Mouse (Mus musculus) stomach, embryonic 16.5 days (tissue): ENCODE measurements around the gene Gm4858. TPM values are rescaled to one million over a fixed set of nuclear protein-coding genes. Genes with fewer than 3 reads are reported as not detected.
"Not testable (repeated sequence)": the region's sequence is repeated elsewhere in the genome, so short reads cannot be mapped to it uniquely, and the experiment has no call there.

ENCODE experiments used
- ATAC-seq: fragments of 200-750 bp; cut with Nextera tagmentation; 2 replicates; pipeline ENCODE4 v1.8.0; 2017; ENCODE audit warnings: moderate number of reproducible peaks, moderate TSS enrichment; ENCODE audit not compliant: insufficient read depth, low FRiP score
- H3K27ac ChIP-seq: fragments of 300-500 bp; sonication (generic); 2 replicates; pipeline ENCODE4 v1.5.1; 2014; ENCODE audit warnings: low read length
- H3K27me3 ChIP-seq: fragments of 300-500 bp; sonication (generic); 2 replicates; pipeline ENCODE4 v1.6.1; 2014; ENCODE audit warnings: low read length, control low read depth, mixed read lengths; ENCODE audit not compliant: control insufficient read depth, insufficient read depth
- H3K36me3 ChIP-seq: fragments of 300-500 bp; sonication (generic); 2 replicates; pipeline ENCODE4 v1.6.1; 2014; ENCODE audit warnings: low read length; ENCODE audit not compliant: control insufficient read depth, insufficient read depth
- H3K4me1 ChIP-seq: fragments of 300-500 bp; sonication (generic); 2 replicates; pipeline ENCODE4 v1.6.1; 2014; ENCODE audit warnings: low read length, control low read depth, mixed read lengths; ENCODE audit not compliant: control insufficient read depth, insufficient read depth
- H3K4me2 ChIP-seq: fragments of 300-500 bp; sonication (generic); 2 replicates; pipeline ENCODE4 v1.6.1; 2014; ENCODE audit warnings: low read depth, low read length, mixed read lengths
- H3K4me3 ChIP-seq: fragments of 300-500 bp; sonication (generic); replicated peaks from 2 replicates; pipeline ENCODE4 v1.5.1; 2014; ENCODE audit warnings: mild to moderate bottlenecking, low read length
- H3K9ac ChIP-seq: fragments of 300-500 bp; sonication (generic); 2 replicates; pipeline ENCODE4 v1.6.1; 2014; ENCODE audit warnings: low read length
- H3K9me3 ChIP-seq: fragments of 300-500 bp; sonication (generic); replicated peaks from 2 replicates; pipeline ENCODE4 v1.6.1; 2016; ENCODE audit warnings: low read length, control low read depth; ENCODE audit not compliant: control insufficient read depth
- WGBS: fragments of 180-500 bp; shearing (Covaris S2); extraction: QIAGEN DNeasy Blood & Tissue Kit; methylation state at CpG from one replicate; pipeline ENCODE4 v1.1.7; 2014; 5-methylcytosine and 5-hydroxymethylcytosine counted together
- polyA plus RNA-seq: library from polyadenylated mRNA; unstranded; fragments of >200 nt; fragmentation: Nextera tagmentation; extraction: Ambion mirVana; gene quantifications from 2 replicates; pipeline ENCODE4 v1.2.1, GENCODE M21; 2015

Gene Gm4858
- not detected in 2 replicates for polyA plus RNA-seq

DNA sequence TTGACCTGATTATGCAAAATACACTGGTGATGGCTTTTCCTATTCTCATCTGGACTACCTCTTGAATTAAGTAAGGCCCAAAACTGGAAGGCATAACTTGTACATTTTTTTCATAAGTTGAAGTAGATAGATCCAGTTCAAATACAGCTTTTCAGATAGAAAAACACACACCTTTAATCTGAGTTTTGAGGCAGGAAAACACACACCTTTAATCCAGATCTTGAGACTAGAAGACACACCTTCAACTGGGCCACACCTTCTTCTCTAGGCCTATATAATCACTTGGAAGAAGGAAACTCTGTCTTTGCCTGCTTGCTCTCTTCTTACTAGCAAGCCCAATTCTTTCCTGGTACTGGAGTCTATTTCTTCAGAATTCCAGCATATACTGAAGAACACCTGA lies at the start of gene Gm4858:
Gene Gm4858, plus strand, starts transcription at position 301 of the 400 bp plus-strand sequence.
- not testable (repeated sequence) for H3K4me3 ChIP-seq, H3K4me1 ChIP-seq, H3K36me3 ChIP-seq, H3K9me3 ChIP-seq, H3K4me2 ChIP-seq, ATAC-seq, H3K9ac ChIP-seq, H3K27me3 ChIP-seq, H3K27ac ChIP-seq

DNA sequence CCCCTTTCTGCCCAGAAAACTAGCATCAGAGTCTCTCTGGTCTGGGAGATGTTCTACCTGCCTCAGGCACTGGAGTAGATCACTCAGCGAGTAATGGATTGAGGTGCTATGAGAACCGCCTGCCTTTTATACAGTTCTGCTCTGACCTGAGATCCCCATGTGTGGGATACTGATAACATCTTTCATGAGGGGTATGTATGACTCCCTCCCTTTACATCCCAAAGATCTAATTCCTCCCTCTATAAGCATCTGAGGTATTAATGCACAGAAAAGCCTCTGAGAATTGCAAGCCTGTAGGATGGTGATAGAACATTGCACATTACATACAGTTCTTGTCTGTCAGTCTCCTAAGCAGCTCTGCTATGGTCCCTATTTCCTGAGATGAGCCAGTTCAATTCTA lies 49.7 kb upstream of the Gm4858 start, which contains the start of gene Lce1m:
Gene Lce1m, minus strand, starts transcription at position 101 of the 400 bp plus-strand sequence.
- no peak within 1 kb of the TSS for H3K9ac ChIP-seq
- no peaks in the 10 kb centered on the region for H3K36me3 ChIP-seq
- no peak within 1 kb of the TSS for H3K4me2 ChIP-seq
- H3K27me3 ChIP-seq = no peaks in the 10 kb centered on the region
- no peak for ATAC-seq
- no peaks in the 10 kb centered on the region for H3K4me1 ChIP-seq
- H3K9me3 ChIP-seq = no peaks in the 10 kb centered on the region
- no peak within 1 kb of the TSS for H3K4me3 ChIP-seq
- no peak within 1 kb of the TSS for H3K27ac ChIP-seq
- 92% methylated on average over 2 of the region's 2 CpGs for WGBS

DNA sequence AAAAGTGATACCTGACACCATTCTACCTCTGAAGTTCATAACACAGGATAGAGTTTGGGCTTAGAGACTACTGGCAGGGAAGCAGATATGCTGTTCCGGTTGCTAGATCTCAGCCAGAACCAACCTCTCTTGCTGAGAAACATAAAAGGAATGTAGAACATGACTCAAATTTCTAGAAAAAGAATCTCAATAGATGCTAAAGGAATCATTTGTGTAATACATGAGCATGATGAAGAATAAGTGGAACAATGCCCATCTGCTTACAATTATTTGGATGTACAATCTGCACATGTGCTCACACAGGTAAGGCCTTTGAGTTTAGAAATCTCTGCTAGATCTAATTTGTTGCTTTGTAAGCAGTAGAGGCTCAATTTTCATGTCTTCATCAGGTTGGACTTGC lies 47.5 kb upstream of the Gm4858 start:
- 88% methylated on average over 1 of the region's 1 CpGs for WGBS

DNA sequence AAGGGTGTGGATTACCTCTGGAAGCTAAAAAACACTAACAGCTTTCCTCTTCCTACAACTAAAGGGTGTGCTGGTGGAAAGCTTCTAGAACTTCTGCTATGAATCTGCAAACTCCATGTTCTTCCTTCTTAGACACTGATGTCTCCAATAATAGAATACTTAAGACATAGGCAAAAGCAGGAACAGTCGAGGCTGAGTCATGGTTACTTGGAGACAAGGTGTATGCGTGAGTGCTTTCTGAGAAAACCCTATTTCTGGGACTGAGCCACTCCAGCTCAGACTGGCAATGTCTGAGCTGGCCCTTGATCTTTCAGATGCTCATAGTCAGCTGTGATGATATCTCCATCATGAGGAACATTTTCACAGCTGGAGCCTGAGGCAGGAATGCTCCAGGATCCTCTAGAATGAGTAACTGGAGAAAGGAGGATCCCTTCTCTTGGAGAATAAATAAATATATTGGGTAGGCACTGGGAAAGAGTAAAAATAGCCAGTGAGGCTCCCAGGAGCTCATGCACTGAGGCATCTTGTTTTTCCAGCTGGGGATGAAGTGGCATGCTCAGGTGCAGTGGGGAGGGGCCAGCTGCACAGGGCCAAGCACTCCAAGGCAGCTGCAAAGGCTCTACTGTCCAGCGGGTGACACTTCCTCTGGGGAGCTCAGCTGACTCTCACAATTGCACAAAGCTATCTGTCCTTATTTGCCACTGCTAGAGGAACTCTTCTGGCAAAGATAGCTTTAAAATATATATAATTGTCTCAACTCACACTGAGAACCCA lies 45.0 kb upstream of the Gm4858 start:
- 72% methylated on average over 3 of the region's 3 CpGs for WGBS

More for the DNA sequence above, 47.5 kb upstream of the Gm4858 start:
- no peaks in the 10 kb centered on the region for H3K27me3 ChIP-seq
- ATAC-seq = no peak
- H3K4me2 ChIP-seq = no peak overlapping the region
- no peaks in the 10 kb centered on the region for H3K9me3 ChIP-seq
- no peak overlapping the region for H3K9ac ChIP-seq
- no peak overlapping the region for H3K27ac ChIP-seq
- no peaks in the 10 kb centered on the region for H3K36me3 ChIP-seq
- no peak overlapping the region for H3K4me3 ChIP-seq
- H3K4me1 ChIP-seq = no peaks in the 10 kb centered on the region

DNA sequence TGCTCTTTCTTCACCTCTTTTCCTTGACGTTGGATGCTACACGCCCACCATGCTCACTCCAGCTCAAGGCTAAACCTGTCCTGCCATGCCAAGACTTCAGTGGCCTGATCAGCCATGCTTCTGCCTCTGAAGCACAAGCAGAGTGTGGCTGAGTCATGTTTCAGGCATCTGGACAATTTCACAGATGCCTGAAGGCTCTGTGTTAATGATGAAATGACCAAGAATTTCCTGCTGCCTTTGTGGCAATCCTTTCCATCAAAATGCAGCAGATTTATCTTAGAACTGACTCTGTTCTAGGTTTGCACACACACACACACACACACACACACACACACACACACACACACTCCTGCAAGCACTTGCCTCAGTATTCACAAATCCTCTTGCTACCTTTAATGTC lies 43.1 kb upstream of the Gm4858 start:
- Histone ChIP-seq H3K4me1 (no peaks in the 10 kb centered on the region), H3K9ac (no peak overlapping the region), H3K4me3 (no peak overlapping the region), H3K9me3 (no peaks in the 10 kb centered on the region), H3K36me3 (no peaks in the 10 kb centered on the region), H3K27me3 (no peaks in the 10 kb centered on the region), H3K4me2 (no peak overlapping the region), H3K27ac (no peak overlapping the region)
- no peak for ATAC-seq
- 78% methylated on average over 2 of the region's 2 CpGs for whole genome bisulfite sequencing

More for the DNA sequence above, 45.0 kb upstream of the Gm4858 start:
- no peaks in the 10 kb centered on the region for H3K9me3 ChIP-seq
- no peaks in the 10 kb centered on the region for H3K27me3 ChIP-seq
- no peaks in the 10 kb centered on the region for H3K36me3 ChIP-seq
- H3K9ac ChIP-seq = no peak overlapping the region
- H3K27ac ChIP-seq = no peak overlapping the region
- no peak overlapping the region for H3K4me2 ChIP-seq
- no peaks in the 10 kb centered on the region for H3K4me1 ChIP-seq
- H3K4me3 ChIP-seq = no peak overlapping the region
- no peak for ATAC-seq

DNA sequence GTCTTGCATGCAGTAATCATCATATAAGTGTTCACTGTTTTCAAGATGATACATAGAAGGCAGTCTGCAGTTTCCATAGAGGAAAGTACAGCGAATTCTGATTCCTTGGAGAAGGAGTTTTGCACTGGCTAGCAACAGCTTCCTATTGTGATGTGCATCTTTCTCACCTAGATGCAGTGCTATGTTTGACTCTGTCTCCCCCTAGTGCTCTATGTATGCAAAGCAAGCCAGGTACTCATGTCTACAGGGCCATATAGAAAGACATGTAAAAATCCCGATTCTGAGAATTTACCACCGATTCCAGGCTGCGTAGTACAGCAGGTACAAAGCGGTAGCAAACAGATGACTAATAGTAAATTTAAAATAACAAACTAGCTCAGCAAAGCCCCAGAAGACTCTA lies 37.2 kb upstream of the Gm4858 start:
- H3K27ac ChIP-seq = no peak overlapping the region
- H3K4me1 ChIP-seq = no peaks in the 10 kb centered on the region
- no peaks in the 10 kb centered on the region for H3K9me3 ChIP-seq
- WGBS = 50% methylated on average over 5 of the region's 5 CpGs
- H3K4me2 ChIP-seq = no peak overlapping the region
- H3K4me3 ChIP-seq = no peak overlapping the region
- no peaks in the 10 kb centered on the region for H3K27me3 ChIP-seq
- H3K36me3 ChIP-seq = no peaks in the 10 kb centered on the region
- no peak overlapping the region for H3K9ac ChIP-seq
- no peak for ATAC-seq

DNA sequence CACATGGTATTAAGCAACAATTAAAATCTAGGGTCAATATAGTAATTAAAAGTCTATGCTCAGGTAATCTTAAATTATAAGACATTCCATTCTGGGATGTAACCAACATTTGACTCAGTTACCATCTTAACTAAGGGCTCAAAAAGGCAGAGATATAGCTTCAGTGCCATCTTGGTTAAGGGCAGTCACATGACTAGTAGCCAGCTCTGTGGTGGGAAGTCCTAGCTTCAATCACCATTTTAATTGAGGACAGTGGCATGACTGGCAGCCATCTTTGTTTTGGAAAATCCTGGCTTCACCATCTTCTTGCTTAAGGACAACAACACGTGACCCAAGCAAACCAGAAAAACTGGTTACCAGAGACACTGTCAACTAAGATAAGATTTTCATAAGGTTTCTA lies 18.4 kb upstream of the Gm4858 start:
- Histone ChIP-seq H3K4me3 (no peak overlapping the region), H3K27me3 (no peaks in the 10 kb centered on the region), H3K4me1 (no peaks in the 10 kb centered on the region), H3K9ac (no peak overlapping the region), H3K9me3 (no peaks in the 10 kb centered on the region), H3K36me3 (no peaks in the 10 kb centered on the region), H3K27ac (no peak overlapping the region), H3K4me2 (no peak overlapping the region)
- no peak for ATAC-seq
- 59% methylated on average over 1 of the region's 1 CpGs for WGBS

DNA sequence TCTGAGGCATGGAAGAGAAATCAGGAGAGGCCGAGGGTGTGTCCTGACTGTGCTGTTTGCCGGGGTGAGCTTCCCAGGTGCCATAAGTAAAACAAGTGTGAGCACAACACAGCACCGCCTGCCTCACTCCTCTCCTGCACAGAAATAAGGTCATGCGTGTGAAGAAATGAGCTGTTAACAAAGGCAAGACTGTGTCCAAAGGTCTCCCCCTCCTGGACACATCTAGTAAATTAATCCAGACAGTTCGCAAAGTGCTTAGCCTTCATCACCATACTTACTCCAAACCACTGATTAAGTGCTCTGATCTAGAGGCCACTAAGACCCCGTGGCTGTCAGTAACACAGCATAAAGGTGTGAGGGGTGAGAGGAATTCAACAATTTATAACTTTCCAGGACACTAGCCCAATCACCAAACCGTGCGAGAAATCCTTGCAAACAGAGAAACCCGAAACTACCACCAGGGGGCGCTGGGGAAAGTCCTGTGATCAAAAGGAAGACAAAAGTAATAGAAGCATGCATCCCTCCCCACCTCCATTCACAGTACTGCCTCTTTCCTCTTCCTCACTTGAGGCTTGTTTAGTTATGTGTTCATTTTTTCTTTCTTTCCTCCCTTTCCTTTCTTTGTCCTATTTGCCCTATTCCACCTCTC lies 15.7 kb upstream of the Gm4858 start:
- ATAC-seq = no peak
- no peak overlapping the region for H3K27ac ChIP-seq
- WGBS = 60% methylated on average over 10 of the region's 10 CpGs

DNA sequence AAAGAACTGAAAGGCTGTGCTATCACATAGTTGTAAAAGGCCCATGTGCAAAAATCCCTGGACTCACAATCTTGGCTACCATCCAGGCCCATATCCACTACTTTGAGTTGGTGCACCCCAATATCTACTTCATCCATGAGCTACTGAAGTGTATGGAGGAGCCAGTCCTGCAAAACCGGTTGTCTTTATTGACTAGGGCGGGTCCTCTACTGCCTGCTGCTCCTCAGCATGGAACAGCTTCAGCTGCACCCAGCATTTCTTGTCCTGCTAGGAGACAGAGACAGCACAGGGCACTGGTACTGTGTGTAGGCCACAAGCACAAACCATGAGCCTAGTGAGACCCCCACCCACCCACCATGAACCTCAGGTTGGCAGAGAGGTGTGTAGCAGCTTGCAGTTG lies 18.0 kb downstream of the Gm4858 start:
- no peaks in the 10 kb centered on the region for H3K27me3 ChIP-seq
- H3K4me3 ChIP-seq = no peak overlapping the region
- peak; percentile 62 for ATAC-seq
- no peak overlapping the region for H3K27ac ChIP-seq
- no peaks in the 10 kb centered on the region for H3K36me3 ChIP-seq
- H3K4me1 ChIP-seq = no peaks in the 10 kb centered on the region
- no peak overlapping the region for H3K9ac ChIP-seq
- no peak overlapping the region for H3K4me2 ChIP-seq
- 62% methylated on average over 2 of the region's 2 CpGs for whole genome bisulfite sequencing
- H3K9me3 ChIP-seq = no peaks in the 10 kb centered on the region

More for the DNA sequence above, 15.7 kb upstream of the Gm4858 start:
- no peaks in the 10 kb centered on the region for H3K36me3 ChIP-seq
- H3K9me3 ChIP-seq = no peaks in the 10 kb centered on the region
- H3K27me3 ChIP-seq = no peaks in the 10 kb centered on the region
- no peak overlapping the region for H3K4me3 ChIP-seq
- H3K4me1 ChIP-seq = no peaks in the 10 kb centered on the region
- H3K4me2 ChIP-seq = no peak overlapping the region
- H3K9ac ChIP-seq = no peak overlapping the region
